Mouse (Mus musculus) macrophage (primary cell): ENCODE measurements around the gene Ifi27l2a. TPM values are rescaled to one million over a fixed set of nuclear protein-coding genes. Genes with fewer than 3 reads are reported as not detected.
"Not testable (repeated sequence)": the region's sequence is repeated elsewhere in the genome, so short reads cannot be mapped to it uniquely, and the experiment has no call there.

Source experiments
- H3K27ac ChIP-seq: fragments of 350-480 bp; formaldehyde crosslinking; 2 replicates; pipeline ENCODE4 v1.9.0; 2021
- H3K36me3 ChIP-seq: fragments of 350-480 bp; formaldehyde crosslinking; 2 replicates; pipeline ENCODE4 v1.9.0; 2021; ENCODE audit errors: inconsistent target
- H3K4me3 ChIP-seq: fragments of 350-480 bp; formaldehyde crosslinking; 2 replicates; pipeline ENCODE4 v1.9.0; 2021; ENCODE audit errors: inconsistent target
- H3K79me2 ChIP-seq: fragments of 350-480 bp; formaldehyde crosslinking; 2 replicates; pipeline ENCODE4 v1.9.0; 2021; ENCODE audit errors: inconsistent target
- WGBS: methylation state at CpG from one replicate; pipeline ENCODE4 v1.1.7; 2026; ENCODE audit warnings: inconsistent platforms; ENCODE audit not compliant: missing documents; 5-methylcytosine and 5-hydroxymethylcytosine counted together
- polyA plus RNA-seq: library from polyadenylated mRNA; stranded (reverse); fragments of 250-400 nt; gene quantifications from 3 replicates; pipeline ENCODE4 v1.2.4, GENCODE M21; 2018; ENCODE audit warnings: inconsistent platforms

The Ifi27l2a gene
- polyA plus RNA-seq, 1 experiment from 2014 or later, result 216 TPM

DNA sequence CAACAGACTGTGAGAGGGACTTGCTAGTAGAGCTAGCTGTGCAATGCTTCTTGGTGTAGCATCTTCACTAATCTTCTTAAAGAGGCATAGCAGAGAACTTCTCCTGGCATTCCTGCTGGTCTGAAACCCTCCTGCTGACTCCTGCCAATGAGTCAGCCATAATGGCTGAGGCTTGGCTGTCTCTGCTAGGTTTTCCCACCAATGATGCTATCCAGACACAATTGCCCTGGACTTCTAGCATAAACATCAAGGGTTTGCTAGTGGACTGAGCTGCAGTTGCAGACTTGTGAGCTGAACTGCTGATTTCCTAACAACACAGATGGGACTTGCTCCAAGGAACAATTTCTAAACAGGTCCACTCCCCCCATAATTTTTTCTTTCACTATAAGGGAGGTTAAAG is 9.9 kb upstream of the Ifi27l2a start:
- H3K27ac ChIP-seq, result no peak overlapping the region
- H3K79me2 ChIP-seq, result no peaks in the 10 kb centered on the region
- H3K36me3 ChIP-seq, result no peaks in the 10 kb centered on the region
- H3K4me3 ChIP-seq, result no peak overlapping the region

DNA sequence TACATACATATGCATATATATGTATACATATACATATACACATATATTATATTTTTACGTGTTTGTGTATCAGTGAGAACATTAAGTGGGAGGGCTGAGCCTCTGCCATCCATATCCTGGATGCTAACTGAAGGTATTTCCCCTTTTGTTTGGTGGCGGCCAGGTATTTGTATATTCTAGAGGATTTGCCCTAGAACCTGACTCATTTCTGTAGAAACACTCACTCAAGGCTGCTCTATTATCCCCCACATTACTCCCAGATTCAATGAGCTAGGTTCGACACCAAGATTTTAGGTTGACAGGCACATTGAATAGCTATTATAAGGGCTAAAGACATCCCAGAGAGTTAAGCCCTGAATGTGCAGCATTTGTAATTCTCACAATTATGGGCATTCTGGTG is 1.6 kb upstream of the Ifi27l2a start:
- no peak overlapping the region for H3K4me3 ChIP-seq
- peaks cover 26% of the 10 kb centered on the region for H3K79me2 ChIP-seq
- no peaks in the 10 kb centered on the region for H3K36me3 ChIP-seq
- no peak overlapping the region for H3K27ac ChIP-seq
- 68% methylated on average over 3 of the region's 3 CpGs for WGBS

DNA sequence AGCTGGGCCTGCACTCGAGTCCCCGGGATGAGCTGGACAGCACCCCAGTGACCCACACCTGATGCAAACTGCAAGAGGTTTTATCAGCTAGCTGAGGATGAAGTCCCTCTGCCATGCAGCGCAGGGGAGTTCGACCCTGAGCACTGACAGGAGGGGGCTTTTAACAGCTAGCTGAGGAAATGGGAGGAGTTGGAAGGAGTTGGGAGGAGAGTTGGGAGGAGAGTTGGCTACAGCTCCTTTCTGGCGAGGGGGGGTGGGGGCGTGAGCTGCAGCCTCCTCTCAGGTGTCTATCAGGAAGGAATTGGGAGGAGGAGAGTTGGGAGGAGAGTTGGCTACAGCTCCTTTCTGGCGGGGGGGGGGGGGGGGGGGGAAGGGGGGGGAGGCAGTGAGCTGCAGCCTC is 781 bp upstream of the Ifi27l2a start:
- H3K79me2 ChIP-seq, result peaks cover 26% of the 10 kb centered on the region
- not testable (repeated sequence) for H3K27ac ChIP-seq, H3K36me3 ChIP-seq, H3K4me3 ChIP-seq
- WGBS, result 68% methylated on average over 3 of the region's 7 CpGs

DNA sequence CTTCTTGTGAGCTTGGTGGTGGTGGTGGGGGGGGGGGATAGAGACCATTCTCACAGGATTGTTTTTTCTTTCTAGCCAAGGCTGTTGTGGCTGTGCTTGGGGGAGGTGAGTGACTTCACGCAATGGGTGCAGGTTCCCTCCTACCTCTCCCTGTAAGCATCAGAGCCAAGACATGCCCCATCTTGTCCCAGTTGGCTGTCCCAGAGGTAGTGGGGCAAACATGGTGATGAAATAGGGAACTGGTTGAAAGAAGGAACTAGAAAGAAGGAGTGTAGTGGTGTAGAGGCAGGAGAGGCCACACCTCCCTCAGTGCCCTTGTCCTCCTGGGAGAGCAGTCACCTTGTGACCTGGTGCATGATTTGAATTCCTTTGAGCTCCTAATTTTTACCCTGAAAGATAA is 5.9 kb downstream of the Ifi27l2a start:
- Histone ChIP-seq H3K27ac (peak overlapping the region; percentile 4; the same call in 1 of the 2 replicates), H3K4me3 (no peak overlapping the region), H3K79me2 (peaks cover 16% of the 10 kb centered on the region), H3K36me3 (no peaks in the 10 kb centered on the region)
- WGBS, result 100% methylated on average over 1 of the region's 1 CpGs

DNA sequence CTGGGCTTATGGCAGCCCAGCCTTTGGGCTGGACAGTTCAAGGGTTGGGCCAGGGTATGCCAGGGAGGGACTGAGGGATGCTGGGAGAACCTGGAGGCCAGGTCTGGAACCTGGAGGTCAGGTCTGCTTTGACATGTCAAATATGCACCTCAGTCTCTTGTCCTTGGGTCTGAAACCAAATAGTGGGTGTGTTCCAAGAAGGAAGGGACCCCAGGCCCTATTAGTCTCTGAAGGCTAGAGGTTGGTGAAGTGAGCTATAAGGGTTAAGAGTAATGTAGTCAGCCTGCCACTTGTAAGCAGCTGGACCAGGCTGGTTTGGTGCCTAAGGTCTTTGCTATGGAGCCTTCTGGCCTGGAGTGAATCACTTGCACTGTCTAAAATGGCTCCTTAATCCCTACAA is 8.6 kb downstream of the Ifi27l2a start:
- peak overlapping the region; percentile 21 for H3K4me3 ChIP-seq
- H3K36me3 ChIP-seq, result no peaks in the 10 kb centered on the region
- peak overlapping the region; percentile 84 for H3K27ac ChIP-seq
- no peaks in the 10 kb centered on the region for H3K79me2 ChIP-seq

DNA sequence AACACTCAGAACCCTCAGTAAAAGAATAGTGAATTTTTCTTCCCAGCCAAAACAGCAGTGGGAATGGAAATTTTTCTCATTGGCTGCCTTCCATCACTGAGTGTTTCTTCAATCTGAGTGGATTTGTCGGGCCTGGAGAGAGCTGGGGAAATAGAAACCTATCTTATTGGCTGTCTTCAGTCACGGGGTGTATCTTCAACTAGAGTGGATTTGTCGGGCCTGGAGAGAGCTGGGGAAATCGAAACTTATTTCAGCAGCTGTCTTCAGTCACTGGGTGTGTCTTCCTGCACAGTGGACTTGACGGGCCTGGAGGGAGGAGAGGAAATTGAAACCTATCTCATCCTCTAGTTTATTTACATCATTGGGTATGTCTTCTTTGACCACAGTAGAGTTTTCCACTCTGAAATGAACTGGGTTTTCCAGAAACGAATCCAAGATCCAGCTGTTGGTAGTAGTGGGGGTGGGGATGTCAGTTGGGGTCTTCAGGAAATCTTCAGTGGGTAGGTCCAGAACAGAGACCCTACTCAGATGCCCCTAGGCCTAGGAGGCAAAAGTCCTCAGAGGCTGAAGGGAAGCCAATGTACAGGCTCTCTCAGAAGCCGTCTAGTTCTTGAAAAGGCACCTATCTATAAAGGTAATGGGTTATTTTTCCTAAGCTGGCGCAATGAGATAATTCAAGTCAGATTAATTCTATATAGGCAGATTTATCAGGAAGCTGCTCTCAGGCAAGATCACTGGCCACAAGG is 9.3 kb downstream of the Ifi27l2a start, which contains the start of gene Ifi27:
Gene Ifi27, plus strand, starts transcription at position 226 of the 746 bp plus-strand sequence.
- WGBS, result 41% methylated on average over 8 of the region's 8 CpGs
- no peaks in the 10 kb centered on the region for H3K36me3 ChIP-seq
- H3K79me2 ChIP-seq, result no peaks in the 10 kb centered on the region
- peak within 1 kb of the TSS; percentile 84 for H3K27ac ChIP-seq
- H3K4me3 ChIP-seq, result peak within 1 kb of the TSS; percentile 21

DNA sequence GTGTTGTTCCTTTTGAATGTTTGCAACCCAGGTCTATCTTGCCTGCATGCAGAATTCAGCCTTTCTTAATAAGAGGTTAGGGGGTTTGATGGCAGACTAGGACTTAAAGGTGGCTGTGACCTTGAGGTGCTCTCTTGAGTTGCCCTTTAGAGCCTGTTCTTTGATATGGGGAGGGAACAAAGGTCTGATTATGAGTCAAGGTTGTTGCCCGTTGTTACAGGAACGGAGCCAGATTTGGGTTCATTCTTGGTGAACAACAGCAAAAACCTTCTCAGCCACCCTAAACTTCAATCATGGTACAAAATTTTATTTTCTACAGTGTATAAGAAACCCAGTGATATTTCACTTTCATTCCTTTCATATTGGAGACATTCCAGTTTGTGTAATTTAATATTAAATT is 10.1 kb downstream of the Ifi27l2a start:
- no peaks in the 10 kb centered on the region for H3K36me3 ChIP-seq
- 90% methylated on average over 2 of the region's 2 CpGs for WGBS

DNA sequence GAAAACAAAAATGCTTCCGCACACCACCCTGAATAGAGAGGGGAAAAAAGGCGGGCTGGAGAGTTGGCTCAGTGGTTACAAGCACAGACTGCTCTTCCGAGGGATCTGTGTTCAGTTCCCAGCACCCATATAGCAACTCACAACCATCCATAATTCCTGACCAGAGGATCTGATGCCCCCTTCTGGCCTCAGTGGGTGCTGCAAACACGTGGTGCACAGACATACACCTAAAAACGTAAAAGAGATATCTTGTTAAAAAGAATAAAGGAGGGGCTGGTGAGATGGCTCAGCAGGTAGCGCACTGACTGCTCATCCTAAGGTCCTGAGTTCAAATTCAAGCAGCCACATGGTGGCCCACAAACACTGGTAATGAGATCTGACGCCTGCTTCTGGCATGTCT is 16.8 kb downstream of the Ifi27l2a start:
- Histone ChIP-seq H3K36me3 (no peaks in the 10 kb centered on the region; the same call in 1 of the 2 replicates), H3K79me2 (peaks cover 39% of the 10 kb centered on the region), H3K4me3 (no peak overlapping the region), H3K27ac (no peak overlapping the region)
- 84% methylated on average over 7 of the region's 7 CpGs for WGBS

More for the DNA sequence above, 10.1 kb downstream of the Ifi27l2a start:
- Histone ChIP-seq H3K79me2 (no peaks in the 10 kb centered on the region), H3K27ac (peak overlapping the region; percentile 84), H3K4me3 (no peak overlapping the region)

DNA sequence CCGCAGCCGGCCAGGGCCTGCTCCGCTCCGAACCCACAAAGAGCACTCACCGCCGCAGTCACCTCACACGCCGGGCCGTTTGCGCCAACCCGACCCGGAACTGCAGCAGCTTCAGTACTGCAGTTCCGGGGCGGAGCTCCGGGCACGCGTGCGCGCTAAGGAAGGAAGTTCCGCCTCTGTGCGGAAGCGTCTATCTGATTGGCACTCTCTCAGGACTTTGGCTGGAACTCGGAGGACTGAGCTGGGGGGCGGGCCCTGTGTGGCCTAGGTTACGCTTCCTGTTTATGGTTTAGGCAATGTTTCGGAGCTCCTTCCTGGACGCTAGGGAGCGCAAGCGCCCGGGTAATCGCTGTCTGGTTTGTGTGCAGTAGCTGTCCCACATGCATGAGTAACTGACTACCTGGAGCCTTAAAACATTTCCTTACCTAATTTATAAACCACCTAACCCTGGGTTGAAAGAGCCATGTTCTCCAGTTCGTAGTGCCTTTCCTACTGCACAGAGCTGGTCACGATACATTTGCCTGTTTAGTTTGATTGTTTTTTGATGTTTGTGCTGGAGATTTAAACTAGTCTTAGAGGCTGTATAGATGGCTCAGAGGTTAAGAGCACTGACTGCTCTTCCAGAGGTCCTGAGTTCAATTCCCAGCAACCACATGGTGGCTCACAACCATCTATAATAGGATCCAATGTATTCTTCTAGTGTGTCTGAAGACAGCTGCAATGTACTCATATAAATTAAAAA is 17.6 kb downstream of the Ifi27l2a start, which contains the start of gene Ddx24:
Gene Ddx24, minus strand, starts transcription at position 102 of the 742 bp plus-strand sequence.
- H3K79me2 ChIP-seq, result peaks cover 47% of the 10 kb centered on the region
- WGBS, result under 1% methylated on average over 32 of the region's 33 CpGs
- H3K27ac ChIP-seq, result peak within 1 kb of the TSS; percentile 43
- no peaks in the 10 kb centered on the region; the same call in 1 of the 2 replicates for H3K36me3 ChIP-seq
- peak within 1 kb of the TSS; percentile 89 for H3K4me3 ChIP-seq

DNA sequence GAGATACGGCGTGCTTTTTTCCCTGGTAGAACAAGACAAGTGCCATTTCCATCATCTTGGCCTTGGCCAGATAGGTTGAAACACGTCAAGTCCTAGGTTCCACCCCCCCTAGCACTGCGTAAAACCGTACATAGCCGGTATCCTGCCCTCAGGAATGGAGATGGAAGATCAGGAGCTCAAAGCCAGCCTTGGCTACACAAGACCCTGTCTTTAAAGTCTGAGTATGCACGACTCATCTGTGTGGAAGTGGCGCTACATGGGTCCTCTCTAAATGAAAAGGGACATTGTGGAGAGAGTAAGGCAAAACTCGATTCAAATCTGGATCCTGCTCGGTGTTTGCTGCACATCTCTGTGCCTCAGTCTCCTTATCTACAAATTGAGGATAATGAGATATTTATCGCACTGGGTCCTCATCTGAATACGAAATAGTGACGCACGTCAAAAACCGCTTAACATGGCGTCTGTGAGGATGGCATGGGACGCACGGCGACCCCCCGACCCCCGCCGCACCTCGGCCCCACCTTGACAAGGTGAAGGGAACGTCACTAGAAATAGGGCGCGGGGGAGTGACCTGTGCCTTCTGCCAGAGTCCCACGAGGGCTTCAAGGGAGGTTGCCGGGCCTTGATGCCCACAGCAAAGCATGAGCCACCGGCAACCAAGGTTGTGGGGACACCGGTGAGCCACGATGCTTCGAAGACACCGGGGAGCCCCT is 18.3 kb downstream of the Ifi27l2a start:
- peaks cover 5% of the 10 kb centered on the region for H3K36me3 ChIP-seq
- 9% methylated on average over 33 of the region's 33 CpGs for WGBS
- peaks cover 54% of the 10 kb centered on the region for H3K79me2 ChIP-seq
- H3K27ac ChIP-seq, result peak overlapping the region; percentile 43
- peak overlapping the region; percentile 89 for H3K4me3 ChIP-seq

DNA sequence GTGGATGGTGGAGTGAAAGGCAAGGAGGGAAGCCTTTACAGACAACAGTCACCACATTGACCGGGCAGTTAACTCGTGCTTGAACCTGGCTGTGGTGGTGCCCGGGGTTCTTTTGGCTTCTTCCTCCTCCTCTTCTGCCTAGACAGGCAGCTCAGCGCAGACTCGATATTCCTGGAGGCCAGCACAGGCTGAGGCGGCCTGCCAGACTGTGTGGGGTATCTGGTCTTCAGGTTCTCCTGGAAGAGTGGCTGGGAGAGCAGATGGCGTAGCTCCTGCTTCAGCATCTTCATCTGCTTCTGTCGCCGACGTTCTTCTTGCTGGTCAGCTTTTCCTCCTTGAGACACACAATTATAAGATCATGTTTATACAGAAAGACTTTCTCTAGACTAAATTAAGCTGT is 35.3 kb downstream of the Ifi27l2a start:
- WGBS, result 95% methylated on average over 9 of the region's 10 CpGs
- peaks cover 80% of the 10 kb centered on the region for H3K36me3 ChIP-seq
- H3K4me3 ChIP-seq, result no peak overlapping the region
- H3K27ac ChIP-seq, result no peak overlapping the region
- H3K79me2 ChIP-seq, result no peaks in the 10 kb centered on the region

DNA sequence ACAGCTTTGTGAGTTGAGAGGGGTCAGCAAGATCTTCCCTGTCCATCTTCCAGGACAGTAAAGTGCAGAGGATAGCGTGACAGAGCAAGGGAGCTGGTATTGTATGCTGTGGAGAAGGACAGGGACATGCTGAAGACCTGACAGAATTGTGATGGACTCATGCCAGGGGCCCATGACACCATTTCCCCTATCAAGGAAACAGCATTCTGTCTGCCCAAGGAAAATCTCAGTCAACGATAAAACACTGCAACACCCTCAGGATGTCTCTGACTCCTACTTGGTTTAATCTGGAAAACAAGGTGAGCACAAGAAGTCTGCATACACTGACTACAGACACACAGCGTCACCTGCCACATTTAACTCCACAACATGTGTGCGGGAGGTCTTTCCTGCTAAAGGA is 35.8 kb downstream of the Ifi27l2a start, which contains the start of gene 9330161L09Rik:
Gene 9330161L09Rik, minus strand, starts transcription at position 101 of the 400 bp plus-strand sequence.
- WGBS, result 88% methylated on average over 4 of the region's 4 CpGs
- Histone ChIP-seq H3K4me3 (no peak within 1 kb of the TSS), H3K27ac (no peak within 1 kb of the TSS), H3K36me3 (peaks cover 75% of the 10 kb centered on the region), H3K79me2 (no peaks in the 10 kb centered on the region)

DNA sequence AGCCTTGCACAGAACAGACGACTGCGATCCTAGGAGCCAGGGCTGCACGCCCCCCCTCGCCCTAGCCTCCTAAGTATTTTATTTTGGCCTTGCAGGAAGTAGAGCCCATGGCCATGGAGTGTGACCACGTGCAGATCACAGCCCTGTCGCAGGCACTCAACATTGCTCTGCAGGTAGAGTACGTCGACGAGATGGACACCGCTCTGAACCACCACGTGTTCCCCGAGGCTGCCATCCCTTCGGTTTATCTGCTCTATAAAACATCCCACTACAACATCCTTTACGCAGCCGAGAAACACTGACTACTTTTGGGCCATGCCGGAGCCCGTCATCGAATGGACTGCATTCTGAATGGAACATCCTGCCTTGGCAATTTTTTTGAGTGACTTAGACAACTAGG is 39.3 kb downstream of the Ifi27l2a start:
- Histone ChIP-seq H3K4me3 (no peak overlapping the region), H3K79me2 (no peaks in the 10 kb centered on the region), H3K36me3 (peaks cover 40% of the 10 kb centered on the region), H3K27ac (no peak overlapping the region)
- 89% methylated on average over 17 of the region's 18 CpGs for WGBS

DNA sequence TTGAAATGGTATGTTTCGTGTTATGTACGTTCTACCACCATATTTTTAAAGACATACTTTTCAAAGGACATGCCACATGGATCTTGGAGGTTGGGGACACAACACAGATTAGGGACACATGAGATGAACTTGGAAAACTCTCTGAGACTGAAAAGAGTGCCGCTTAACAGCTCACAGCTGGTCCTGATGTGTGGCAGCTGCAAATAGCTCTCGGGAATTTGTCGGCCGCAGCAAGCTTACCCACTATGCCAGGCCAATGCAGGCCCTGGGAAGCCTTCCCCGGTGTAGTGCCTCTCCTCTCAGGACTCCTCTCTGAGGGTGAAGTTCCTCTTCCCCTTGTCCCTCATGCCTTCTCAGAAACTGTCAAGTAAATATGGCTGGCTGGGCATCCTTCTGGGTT is 46.7 kb downstream of the Ifi27l2a start:
- Histone ChIP-seq H3K4me3 (no peak overlapping the region), H3K36me3 (no peaks in the 10 kb centered on the region), H3K27ac (no peak overlapping the region), H3K79me2 (no peaks in the 10 kb centered on the region)
- 88% methylated on average over 7 of the region's 7 CpGs for WGBS
